Mouse (Mus musculus) thymus, postnatal 0 days (tissue): ENCODE data around the gene Cmtr2. TPM values are rescaled to one million over a fixed set of nuclear protein-coding genes. Genes with fewer than 3 reads are reported as not detected.

Experiments
- DNase-seq: peaks from one replicate; pipeline ENCODE4 v3.0.0-alpha.2; 2015; ENCODE audit warnings: low spot score
- polyA plus RNA-seq: library from polyadenylated mRNA; unstranded; fragments of >200 nt; fragmentation: Nextera tagmentation; extraction: Ambion mirVana; gene quantifications from 2 replicates; pipeline ENCODE4 v1.2.1, GENCODE M21; 2015

Gene Cmtr2
- 6.9 and 7.6 TPM in 2 replicates for polyA plus RNA-seq

DNA sequence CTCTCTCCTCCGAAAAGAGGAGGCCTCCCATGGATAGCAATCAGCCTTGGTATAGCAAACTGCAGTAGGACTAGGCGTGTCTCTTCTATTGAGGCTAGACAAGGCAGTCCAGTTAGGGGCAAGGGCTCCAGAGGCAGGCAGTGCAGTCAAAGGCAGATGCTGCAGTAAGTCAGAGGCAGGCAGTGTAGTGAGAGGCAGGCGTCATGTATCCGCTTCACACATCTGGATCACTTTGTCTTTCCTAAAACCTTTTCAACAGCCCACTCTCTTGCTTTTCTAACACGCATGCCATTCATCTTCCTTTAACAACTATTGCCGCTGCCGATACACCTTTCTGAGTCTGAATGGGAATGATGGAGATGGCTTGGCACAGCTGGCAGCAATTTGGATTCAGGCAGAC, at the start of gene Cmtr2:
Gene Cmtr2, plus strand, starts transcription at position 301 of the 400 bp plus-strand sequence.
- no peak for DNase-seq

DNA sequence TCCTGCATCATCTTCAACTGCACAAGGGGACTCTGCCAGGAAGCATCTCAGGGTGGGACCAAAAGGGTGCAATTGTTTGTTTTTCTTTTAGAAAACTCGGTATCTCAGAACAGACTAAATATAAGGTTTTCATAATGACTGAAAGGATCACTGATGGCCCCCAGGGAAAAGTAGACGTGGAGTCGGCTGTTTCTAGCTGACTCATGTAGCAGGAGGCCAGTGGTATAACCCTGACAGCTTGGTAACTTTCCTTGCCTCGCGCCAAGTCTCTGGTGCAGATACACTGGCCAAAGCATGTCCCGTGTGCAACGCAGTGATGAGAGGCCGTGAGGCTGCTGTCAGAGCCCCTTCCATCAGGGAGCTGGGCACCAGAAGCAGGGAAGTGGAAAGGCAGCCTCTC, 49.2 kb upstream of the Cmtr2 start:
- no peak for DNase-seq

DNA sequence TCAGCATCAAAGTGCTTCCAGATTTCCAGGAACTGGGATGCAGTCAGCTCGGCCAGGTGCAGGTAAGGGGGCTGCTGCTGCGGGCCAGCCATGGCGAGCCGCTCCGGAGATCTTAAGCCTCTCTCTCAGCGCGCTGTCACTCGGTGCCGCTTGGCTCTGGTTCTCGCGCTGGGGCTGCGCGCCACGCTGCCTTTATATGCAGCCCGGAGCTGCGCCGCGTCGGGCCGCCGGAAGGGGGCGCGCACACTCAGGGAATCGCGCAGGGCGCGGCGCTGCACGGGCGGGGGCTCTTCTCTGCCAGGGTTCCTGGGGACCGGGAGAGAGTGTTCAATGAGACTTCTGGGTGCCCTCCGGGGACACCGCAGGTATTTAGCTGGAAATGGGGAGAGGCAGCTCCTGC, 47.4 kb upstream of the Cmtr2 start, which contains the start of gene Calb2:
Gene Calb2, minus strand, starts transcription at position 165 of the 400 bp plus-strand sequence.
- peak; percentile 35 for DNase-seq

DNA sequence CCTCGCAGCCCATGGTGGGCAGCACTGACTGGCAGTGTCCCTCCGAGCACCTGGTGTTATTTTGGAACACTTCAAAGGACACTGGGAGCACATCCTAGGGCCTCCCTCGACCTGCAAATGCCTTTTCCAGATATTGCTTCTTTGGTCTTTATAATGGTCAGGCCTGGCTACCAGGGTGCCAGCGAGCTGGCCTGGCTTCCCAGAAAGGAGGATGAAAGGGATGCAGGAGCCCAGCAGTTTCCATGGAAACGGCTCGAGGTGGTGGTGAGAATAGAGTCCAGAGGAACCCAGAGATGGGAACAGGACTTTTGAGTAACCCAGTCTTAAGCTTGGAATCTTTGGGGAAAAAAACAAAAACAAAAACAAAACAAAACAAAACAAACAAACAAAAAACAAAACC, 43.3 kb upstream of the Cmtr2 start:
- no peak for DNase-seq

DNA sequence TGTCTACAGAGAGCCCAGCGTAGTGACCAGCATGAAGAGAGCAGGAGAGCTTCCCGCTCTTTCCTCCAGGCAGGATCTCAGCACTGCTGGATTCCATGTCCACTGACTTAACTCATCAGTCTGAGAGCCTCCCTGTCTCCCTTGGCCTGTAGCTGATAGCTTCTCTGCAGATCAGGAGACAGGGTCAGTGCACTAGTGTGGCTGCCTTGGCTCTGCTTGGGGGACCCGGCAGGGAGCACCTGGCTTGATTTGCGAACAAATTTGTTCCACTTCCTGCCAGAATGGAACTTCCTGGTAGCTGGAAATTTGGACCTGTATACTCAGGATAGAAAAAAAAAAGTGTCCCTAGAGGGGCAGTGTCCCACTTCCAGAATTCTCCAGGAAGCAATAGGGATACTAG, 40.6 kb upstream of the Cmtr2 start:
- DNase-seq, result no peak

DNA sequence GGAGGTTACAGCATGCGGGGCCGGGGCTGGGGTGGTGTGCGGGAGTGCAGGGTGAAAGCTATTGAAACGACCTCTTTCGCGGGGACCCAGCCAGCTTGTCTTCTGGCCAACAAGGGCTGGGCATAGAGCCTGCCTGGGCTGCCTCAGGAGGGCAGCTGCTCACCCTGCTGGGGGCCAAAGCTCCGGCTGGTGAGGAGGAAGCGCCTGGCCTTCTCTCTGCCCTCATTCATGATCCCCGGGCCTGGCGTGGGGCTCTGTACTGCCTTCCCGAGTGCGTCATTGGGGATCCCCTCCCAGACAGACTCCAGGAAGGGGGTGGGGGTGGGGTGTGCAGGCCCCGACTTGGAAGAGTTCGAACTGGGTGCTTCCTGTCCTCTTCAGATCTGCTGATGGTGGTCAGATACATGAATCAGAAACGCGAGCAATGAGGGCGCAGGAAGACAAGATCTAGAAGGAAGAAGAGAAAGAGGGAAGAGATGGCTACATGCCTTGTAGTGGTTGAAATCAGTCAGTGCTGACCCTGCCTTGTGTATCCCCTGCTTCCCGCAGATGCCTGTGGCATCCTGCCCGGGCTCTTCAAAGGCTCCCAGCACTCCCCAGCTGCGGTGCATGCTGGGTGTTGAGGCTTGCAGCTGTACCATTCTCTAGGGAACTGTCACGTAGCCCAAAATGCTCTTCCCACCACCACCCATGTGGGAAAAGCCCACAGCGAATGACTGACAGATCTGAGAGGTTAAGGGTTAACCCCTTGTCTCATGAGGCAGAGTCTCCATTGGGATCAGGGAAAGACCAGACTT, 37.9 kb upstream of the Cmtr2 start:
- DNase-seq, result no peak

DNA sequence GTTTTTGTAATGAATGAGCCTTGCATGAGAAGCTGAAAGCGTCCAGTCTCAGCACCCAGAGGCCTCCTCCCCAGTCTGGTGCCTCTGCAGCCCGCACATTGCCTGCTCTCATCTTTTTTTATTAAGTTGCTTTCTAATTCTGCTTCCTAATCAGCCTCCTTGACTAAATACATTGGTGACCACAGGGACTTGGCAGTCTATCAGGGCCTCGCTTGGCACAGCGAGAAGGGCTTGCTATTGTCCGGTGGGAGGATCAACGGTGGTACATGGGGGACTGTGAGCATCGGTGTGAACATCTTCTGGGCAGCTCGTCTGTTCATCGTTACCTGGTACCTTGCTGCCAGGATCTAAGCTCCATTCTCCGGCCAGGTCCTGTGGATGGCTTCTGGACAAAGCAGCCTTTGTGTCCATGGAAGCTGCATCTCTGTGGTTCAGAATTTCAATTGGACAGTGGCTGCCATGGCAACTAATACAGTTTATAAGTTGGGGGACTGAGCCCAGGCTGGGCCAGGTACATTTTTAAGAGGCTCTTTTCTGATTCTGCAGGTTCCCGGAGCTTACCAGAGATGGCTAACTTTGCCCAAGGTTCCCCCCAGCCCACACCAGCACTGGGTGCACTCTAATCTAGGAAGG, 32.6 kb upstream of the Cmtr2 start:
- DNase-seq, result no peak

DNA sequence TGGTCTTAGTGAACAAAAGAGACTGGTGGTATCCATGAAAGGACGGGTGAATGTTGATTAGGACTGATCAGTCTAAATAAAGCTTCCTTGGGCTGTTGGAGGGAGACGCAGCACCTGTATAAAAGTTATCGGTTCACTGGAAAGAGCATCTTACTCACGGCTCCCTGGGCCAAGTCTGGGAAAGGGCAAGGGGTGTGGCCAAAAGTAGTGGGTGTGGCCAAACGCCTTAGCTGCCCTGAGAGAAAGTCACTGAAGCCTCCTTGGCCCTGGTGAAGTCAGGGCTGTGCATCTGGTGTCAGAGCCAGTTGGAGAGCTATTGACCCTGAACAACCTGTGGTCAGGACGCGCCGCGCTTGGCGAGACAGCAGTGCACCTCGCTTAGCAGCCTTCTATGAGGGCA, 31.7 kb upstream of the Cmtr2 start:
- no peak for DNase-seq

DNA sequence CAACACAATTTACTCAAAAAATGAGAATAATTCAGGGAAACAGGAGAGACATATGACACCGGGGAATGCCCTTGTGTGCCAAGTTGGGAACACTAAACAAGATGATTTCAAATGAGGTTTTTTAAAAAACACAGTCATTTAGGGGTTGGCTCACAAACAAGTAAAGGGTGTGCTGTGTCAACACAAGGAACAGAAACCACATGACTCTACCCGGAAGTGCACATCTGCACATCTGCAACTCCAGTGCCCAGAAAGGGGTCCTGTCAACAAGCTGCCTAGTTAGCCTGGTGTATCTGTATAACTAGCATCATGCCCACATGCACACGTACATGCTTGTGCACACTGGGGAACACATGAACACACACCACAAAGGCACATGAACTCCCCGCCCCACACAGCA, 29.9 kb upstream of the Cmtr2 start:
- no peak for DNase-seq

DNA sequence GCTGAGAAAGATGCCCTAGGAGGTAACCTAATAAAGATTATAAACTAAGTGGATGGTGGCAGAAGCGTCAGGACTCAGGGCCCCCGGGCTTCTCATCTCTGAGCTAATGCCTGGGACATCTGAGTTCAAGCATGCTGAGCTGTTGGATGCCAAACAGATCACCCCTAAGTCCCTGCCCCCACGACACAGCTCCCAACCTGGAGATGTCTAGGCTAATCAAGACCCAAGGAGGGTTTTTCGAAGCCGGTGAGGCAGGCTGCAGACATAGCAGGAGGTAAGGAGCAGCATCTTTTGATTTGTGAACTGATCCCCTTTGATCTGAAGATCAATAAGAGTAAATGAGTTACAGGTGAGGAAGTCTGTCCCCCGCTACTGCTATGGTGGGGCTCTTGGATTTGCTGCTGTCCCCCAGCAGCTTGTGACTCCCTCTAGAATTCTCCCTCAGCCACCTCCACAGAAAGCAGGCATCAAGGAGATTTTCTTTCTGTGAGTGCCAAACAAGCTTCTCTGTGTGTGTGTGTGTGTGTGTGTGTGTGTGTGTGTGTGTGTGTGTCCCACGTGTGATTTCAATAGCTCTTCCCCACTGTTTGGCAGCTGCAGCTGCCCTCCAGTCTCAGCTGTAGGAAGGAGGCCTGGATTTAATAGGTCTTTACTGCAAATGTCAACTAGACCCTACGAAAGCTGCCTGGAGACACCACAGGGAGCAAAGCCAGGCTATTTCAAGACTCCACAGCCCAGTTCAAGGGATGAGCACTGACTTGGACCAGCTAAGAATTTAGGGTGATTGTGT, 26.3 kb upstream of the Cmtr2 start:
- DNase-seq, result no peak

DNA sequence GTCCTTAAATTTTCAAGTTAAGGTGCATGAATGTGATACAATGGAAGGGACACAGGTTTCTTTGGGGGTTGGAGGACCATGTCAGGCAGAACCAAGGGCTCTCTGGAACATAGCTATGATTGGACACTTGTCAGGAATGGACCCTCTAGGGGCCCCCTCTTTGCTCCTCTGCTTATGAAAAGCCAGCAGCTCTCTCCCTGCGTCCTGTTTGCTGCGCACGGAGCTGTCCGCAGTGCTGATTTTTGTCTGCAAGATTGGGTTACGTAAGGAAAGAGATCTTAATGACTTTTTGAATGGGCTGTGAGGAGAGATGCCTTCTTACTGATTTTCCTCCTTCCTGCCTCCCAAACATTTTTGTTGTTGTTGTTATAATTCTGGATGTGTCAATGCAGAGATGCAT, 18.8 kb upstream of the Cmtr2 start:
- DNase-seq, result peak; percentile 37

DNA sequence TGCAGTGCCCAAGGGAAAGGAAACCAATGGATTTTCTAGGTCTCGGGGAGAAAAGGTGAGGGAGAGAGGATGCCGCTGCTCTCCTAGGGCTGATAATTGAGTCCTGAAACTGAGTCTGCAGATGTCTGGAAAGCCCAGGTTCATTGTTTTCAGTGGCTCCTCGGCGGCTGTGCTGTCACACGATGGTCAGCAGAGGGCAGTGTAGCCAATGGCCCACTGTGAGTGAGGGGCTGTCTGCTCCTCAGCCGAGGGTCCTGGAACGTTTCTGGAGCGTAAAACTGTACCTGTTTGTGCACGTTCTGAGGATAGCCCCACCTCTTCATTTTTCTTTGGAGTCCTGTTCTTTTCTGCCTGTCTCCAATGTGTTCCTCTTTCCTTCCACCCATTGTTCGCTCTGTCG, 13.7 kb upstream of the Cmtr2 start:
- no peak for DNase-seq

DNA sequence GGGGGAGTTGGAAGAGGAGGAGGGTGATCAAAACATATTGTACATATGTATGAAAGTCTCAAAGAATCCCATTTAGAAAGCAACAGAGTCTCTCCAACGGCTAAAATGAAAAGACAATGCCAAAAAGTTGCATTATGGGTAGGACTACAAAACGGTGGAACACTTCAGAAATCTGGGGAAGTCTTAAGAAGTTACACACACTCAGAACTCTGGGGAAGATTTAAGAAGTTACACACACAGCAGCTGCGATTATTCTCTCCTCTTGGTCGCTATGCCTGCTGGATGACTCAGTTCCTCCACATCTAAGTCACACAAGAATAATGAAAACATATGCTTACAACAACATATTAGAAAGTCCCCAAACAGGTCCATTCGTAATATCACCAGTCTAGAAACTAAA, 788 bp downstream of the Cmtr2 start:
- DNase-seq, result no peak

DNA sequence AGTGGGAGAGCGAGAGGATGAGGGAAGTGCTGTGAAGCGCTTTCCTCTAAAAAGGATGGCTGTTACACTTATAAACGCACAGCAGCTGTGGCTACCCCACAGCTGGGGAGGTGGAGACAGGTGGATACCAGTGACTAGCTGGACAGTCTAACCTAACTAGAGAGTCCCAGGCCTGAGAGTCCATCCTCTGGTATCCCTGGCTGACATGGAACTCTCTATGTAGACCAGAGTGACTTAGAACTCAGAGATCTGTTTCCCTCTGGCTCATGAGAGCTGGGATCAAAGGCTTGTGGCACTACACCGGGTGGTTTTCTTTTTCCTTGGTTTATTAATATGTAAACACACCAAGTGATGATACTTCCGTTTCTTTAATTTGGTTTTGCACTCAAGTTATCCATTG, 1.7 kb downstream of the Cmtr2 start:
- no peak for DNase-seq

DNA sequence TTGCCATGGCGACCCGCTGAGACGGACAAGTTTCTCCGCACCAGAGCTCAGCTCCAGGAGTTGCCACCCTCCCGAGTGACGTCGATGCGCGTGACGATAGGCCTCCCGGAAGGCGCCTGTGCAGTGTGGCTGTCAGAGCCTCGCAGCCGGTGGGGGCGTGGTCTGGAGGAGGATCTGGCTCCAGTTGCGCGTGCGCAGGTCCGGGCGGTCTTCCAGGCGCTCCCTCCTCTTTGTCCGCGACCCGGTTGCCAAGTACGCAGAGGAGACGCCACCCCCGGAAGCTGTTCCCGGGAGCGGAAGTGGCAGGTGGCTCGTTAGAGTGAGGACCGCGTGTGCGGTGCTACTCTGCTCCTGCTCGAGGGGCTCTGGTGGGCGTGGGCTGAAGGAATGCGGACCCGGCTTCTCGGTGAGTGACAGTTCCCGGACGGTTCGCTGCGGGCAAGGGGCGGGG, 2.2 kb downstream of the Cmtr2 start:
- DNase-seq, result peak; percentile 98

DNA sequence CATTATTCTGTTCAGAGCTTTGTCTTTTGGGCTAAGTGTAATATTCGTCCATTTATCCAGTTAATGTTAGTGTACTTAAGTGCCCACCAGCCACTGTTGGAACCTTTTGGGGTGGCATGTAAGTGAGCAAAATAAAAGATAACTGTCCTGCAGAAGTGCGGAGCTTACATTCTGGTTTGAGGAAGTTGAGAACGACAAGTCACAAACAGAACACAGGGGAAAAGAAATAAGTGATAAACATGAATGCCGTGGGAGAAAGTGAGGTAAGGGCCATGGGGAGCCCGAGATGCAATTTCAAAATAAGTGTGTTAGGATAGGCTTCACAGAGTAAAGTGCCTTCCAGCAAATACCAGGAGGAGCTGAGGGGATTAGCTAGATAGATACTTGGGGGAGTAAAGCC, 3.0 kb downstream of the Cmtr2 start:
- DNase-seq, result no peak

DNA sequence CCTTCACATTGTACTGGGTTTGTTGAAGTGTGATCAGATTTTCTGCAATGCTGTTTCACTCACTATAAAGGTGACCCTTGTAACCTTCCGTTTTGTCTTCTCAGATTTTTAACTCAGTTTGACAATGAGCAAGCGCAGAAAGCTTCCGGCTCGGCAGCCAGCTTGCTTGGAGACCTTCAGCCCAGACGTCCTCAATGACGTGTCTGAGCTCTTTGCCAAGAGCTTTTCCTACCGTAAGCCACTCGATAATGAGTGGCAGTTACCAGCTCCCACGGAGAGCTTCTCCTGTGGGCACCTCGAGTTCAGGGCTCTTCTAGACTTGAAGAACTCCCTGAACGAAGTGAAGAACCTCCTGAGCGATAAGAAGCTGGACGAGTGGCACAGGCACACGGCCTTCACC, 5.5 kb downstream of the Cmtr2 start:
- DNase-seq, result no peak

DNA sequence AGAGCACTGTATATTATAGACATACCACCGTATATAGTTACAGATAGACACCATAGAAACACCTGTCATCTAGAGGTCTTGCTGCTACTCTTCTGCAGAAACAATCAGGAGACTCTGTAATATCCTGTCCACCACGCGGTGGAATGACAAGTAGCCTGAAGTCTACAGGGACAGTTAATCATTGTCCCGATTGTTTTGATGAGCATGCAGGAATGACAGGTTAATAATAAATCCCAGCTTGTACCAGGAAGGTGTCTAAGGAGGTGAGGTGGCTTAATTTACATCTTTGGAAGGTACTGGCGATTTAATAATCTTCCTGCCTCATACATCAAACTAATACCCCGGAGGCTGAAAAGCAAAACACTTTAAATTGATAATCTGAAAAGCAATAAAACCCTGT, 15.3 kb downstream of the Cmtr2 start:
- no peak for DNase-seq

DNA sequence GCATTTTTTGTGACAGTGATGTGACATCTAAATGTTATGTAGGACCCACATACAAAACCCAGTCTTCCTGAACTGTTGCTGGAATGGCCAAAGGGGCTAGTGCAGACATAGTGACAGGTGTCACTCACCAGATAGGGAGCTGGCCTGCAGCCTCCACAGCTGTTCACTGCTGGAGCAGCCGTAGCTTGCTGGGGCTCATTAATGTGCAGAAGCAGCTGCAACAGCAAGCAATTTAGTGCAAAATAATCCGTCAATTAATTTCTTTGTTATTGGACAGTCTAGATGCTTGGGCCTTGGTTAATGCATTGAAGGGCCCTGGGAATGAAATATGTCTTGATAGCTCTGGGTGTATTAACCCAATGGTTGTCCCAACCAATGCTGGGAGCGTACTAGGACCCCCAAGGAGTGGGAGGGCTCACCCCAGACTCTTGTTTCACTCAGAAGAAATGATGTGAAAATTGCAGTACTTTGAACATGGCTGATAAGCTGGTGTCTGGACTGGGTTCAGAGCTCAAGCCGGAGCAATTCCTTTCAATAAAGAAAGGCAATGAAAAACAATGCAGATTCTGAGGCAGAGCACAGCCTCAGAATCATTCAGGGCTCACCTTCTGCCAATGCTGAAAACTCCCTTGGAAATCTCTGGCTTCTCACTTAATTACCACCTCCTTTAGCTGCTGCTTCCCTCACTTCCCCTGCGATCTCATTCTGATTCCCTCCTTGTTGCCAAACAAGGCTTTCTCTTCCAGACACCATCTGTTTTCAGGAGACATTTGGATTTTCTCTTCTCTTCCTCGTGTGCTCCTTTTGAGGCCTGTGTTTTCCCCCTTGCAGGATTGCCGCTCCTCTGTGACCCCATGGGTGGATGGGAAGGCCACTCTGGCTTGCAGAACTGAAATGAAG, 27.1 kb downstream of the Cmtr2 start:
- no peak for DNase-seq

DNA sequence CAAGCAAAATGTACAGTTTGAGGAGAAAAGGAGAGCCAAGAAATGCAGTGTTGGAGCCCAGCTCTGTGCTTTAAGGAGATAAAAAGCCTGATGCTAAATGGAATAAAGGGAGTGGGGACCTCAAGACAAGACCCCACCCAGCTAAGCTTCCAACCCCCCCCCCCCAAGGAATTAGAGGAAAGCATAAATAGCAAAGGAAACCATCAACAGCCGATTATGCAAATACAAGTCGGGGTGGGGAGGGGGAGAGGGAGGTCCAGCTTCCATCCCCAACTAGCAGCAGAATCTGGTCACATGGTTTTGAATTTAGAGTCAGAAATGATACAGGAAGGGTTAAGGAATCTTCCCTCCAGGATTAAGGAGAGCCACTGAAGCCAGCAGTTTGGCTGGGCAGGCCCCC, 29.1 kb downstream of the Cmtr2 start:
- no peak for DNase-seq

DNA sequence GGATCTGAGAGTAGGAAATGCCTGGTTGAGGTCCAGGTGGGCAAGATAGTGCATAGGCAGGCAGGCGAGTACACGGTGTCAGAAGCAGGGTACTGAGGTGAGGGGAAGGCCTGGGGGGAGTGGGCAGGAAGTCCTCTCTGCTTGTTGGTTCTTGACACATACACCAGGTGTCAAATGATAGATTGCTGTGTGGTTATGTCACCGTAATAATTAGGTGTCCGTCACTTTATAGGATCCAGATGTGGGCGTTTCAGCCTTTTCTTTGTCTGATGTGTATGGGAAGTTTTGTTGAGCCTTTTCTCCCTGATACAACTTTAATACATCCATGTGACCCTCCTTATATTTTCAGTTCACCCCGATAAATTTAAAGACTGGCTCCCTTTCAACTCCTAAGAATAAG, 31.8 kb downstream of the Cmtr2 start:
- no peak for DNase-seq
